Mouse (Mus musculus): ENCODE data around the gene Smim26.

DNA sequence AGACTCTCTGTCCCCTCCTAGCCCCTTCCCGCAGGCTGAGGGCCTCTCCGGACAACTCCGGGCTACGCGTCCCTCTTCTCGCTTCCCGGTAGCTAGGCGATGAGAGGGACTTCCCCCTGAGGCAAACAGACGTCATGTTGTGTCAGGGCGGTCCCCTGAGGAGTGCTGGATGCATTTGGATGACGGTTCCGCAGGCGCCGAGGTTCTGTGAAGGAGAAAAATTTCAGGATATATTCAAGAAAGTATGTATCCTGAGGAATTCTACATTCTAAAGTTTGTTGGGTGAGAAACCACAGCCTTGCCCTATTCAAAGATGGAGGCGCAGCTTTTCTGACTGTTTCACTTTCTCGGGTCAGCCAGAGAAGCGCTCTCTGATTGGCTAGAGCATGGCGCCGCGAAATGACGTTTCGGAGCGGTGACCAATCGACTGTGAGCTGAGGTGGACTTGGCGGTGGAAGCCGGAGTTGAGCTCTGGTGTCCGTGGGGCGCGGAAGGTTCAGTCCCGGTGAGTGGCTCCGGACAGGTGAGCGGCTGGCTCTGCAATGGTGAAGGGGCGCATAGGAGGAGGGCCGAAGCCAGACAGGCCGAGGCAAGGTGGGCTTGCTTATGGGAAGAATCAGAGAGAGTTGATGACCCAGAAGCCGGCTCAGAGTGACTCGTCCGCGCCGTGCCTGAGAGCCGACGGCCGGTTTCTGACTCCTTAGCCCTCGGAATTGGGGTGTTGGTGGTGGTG, 37.9 kb upstream of the Smim26 start, which contains the start of gene Sec23b:
- no peak for TF ChIP-seq GABPA (IDR thresholded peaks at IDR 0.05; ENCODE audit: low read depth, low read length)
- TF ChIP-seq EP300 (IDR thresholded peaks at IDR 0.05; ENCODE audit: low read depth in 1 of 2, low read length in 2 of 2), result no peak
- TF ChIP-seq POLR2A (IDR thresholded peaks at IDR 0.05; ENCODE audit: control insufficient read depth in 1 of 2, insufficient read depth in 1 of 2, low read depth in 1 of 2, low read length in 2 of 2, poor library complexity in 1 of 2), result peak; percentile 77 to 78

All from MEL (cell line).